Mouse (Mus musculus) c-Kit-positive CD71-positive TER-119-negative erythroid progenitor cells, embryonic 14.5 days (primary cell): ENCODE data around the gene Slc6a19.
"Not testable (repeated sequence)": the region's sequence is repeated elsewhere in the genome, so short reads cannot be mapped to it uniquely, and the experiment has no call there.

ENCODE experiments used
- DNase-seq: peaks from one replicate; pipeline ENCODE4 v3.0.0-alpha.2; 2013; ENCODE audit warnings: low read depth

Slc6a19 gene

DNA sequence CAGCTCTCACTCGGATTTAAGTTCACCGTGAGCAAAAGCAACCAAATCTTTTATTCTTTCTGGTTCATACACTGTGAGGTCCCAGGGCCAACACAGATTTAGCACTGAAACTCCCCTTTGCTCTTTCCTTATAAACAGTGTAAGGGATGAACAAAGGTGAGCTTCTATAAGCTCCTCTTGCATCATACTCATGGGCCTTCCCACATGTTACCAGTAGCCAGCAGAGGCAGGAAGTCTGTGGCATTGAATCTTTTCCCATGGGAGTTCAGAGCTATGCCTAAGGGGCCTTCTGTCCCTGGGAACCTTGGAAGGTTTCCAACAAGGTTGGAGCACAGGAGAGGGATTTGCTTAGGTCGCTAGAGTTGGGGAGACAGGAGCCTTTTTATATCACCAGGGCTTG lies 7.6 kb upstream of the Slc6a19 start:
- DNase-seq, result no peak

GRCm38 (mm10) chr13:73711803-73712202 lies 7.1 kb upstream of the Slc6a19 start:
- no peak for DNase-seq

- no peak for DNase-seq
These were observed 6.6 kb upstream of the Slc6a19 start for GRCm38 (mm10) chr13:73711221-73711620.

GRCm38 (mm10) chr13:73709491-73709890 lies 4.8 kb upstream of the Slc6a19 start:
- DNase-seq, result no peak

- DNase-seq, result not testable (repeated sequence)
These were observed 1.2 kb downstream of the Slc6a19 start for GRCm38 (mm10) chr13:73703486-73703885.

DNA sequence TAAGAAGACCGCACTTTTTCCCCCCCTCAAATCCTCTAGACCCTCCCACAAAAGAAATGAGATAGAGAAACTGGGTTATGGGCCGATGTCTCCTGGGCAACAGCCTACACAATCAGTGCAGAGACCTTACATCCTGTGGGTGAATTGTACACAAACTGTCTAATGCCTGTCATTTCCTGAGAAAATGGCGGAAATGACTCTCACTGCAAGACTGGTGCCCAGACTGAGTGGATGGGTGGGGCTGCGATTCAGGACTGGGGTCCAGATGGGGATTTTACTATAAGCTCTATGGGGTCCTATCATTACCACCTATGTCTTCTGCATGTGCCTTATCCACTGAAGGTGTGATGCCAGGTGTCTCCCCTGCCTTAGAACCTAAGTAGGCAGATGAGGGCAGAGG lies 1.9 kb downstream of the Slc6a19 start:
- no peak for DNase-seq

DNA sequence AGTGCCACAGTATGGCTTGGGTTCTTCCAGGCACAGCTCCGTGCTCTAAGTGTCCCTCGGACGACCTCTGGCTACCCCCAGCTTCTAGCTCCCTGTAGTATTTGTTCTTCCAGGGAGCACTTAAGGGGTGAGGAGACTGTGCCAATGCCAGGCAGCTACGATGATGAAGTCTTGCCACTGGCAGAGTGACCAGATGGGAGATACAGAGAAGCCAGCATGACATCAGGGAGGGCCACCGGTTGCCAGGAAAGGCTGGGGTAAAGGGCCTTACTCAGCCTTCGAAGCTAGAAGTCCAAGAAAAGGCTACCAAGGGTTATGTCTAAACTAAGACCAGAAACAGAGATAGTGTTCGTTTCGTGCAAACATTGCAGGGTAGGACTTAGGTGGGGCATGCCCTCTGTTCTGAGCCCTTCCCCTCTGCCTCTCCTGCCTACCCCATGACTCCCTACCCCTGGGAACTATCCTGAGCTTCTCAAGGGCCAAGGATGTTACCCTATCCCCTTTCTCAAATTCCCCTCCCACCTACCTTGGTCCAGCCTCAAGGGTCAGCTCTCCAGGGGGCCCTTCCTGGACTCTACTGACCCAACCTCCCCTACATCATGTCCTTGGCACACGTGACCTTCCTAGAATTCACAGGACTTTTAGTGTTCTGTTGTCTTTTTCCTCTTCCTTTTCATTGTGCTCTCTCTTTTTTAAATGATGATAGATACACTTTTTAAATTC lies 3.3 kb downstream of the Slc6a19 start:
- no peak for DNase-seq

DNA sequence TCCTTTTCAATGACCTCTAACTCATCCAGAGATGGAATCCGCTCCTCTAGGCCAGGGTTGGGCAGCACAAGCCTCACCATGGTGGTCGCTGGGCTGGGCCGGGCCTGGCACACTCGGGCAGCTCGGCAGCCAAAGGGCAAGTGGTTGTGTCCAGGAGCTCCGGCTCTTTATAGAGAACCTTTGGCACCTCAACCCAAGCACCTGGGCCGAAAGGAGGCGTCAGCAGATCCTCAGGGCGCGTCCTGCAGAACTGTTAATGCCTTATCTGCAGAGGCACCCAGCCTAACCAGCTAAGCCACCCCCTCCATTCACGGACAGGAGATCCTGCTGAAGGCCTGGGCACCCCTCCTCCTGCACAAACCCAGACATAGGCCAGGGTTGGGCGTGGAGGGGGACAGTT lies 4.1 kb downstream of the Slc6a19 start:
- DNase-seq, result no peak

GRCm38 (mm10) chr13:73699714-73700113 lies 5.0 kb downstream of the Slc6a19 start:
- no peak for DNase-seq

GRCm38 (mm10) chr13:73696529-73696928 lies 8.1 kb downstream of the Slc6a19 start:
- no peak for DNase-seq

GRCm38 (mm10) chr13:73694972-73695371 lies 9.7 kb downstream of the Slc6a19 start:
- no peak for DNase-seq

- no peak for DNase-seq
These were observed 11.3 kb downstream of the Slc6a19 start for GRCm38 (mm10) chr13:73693333-73693732.

GRCm38 (mm10) chr13:73692249-73692868 lies 12.3 kb downstream of the Slc6a19 start:
- peak; percentile 3 for DNase-seq

- DNase-seq, result no peak
These were observed 15.7 kb downstream of the Slc6a19 start for GRCm38 (mm10) chr13:73688934-73689333.

DNA sequence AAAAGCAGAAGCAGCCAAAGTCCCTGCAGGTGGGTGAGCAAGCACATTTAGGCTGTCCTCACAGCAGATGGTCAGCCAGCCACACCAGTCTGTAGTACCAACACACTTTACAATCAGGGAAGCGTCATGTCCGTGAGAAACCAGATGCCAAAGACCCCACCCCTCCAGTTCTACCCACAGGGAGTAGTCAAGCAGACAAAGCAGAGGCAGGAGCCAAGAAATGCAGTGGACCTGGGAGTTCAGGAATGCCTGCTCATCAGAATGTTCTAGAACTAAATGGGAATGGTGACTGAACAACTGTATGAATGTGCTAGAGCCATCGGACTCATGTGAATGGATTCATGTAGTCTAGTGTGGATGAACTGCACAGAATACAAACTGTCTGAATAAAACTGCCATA lies 17.1 kb downstream of the Slc6a19 start:
- no peak for DNase-seq

GRCm38 (mm10) chr13:73685502-73685901 lies 19.2 kb downstream of the Slc6a19 start:
- no peak for DNase-seq

DNA sequence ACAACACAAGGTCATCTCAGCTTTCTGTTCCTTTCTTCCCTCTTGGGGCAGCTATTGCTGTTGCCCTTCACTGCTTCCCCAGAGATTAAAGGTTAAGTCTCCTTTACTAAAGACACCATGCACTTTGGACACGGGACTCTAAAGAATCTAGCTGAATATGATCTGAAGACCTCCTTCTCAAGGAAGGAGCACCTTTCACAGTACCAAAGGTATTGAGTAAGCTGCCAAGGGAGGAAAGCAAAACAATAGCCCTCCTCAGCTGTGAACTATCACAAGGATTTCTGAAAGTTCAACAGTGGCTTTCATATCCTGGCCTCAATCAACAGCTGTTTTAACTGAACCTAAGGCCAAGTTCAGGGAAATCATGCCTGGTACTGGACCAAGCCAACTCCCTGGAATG lies 20.3 kb downstream of the Slc6a19 start:
- DNase-seq, result no peak

DNA sequence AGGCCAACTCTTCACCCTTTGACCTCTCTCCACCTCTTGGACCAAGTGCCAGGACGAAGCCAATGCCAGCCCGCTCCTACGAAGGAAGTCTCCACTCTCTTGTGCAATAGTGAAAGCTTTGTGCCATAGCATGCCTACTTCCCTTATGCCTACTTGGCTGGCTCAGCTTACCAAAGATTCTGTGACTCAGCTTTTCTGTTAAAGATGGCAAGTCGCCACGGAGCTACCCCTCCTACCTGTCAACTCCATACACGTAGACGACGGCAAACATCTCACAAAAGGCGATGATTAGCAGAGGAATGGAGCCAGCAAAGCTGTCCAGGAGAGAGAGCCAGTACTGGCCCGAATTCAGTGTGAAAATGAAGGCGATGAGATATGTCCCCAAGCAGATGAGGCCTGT lies 21.0 kb downstream of the Slc6a19 start:
- no peak for DNase-seq

GRCm38 (mm10) chr13:73682226-73682625 lies 22.4 kb downstream of the Slc6a19 start:
- DNase-seq, result no peak

DNA sequence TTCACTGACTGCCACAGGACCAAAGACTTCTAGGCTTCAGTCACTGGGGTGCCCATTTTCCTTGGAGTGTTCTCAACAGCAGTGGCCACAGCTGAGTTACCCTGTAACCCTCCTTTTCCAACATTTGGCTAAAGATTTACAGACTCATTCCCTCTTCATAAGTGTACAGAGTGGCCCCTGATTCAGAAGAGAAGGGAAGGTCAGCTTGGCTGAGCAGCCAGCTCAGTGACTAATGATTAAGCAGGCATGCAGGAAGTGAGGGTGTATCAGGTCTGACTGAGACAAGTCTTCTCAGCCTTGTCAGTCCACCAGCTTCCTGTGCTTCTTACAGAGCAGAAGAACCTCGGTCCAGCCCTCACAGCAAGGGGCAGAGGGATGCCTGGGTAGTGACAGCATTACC lies 24.3 kb downstream of the Slc6a19 start:
- no peak for DNase-seq

DNA sequence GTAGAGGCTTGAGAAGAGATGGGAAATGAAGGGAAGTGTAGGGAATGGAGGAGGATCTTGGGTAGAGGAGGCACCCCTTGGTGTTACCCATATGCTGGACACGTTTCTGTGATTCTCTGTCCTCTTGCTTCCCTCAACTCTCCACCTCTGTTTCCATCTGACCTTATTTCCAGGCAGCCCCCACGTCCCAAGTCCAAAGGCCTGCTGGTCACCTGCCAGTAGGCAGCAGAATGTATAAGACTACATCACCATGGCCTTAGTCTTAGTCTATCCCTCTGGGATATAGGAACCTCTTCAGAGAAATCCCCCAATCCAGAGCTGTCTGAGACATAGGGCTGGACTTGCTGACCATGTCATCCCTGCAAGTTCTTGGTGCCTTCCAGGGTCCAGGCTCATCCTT lies 25.4 kb downstream of the Slc6a19 start:
- no peak for DNase-seq

GRCm38 (mm10) chr13:73677853-73678252 lies 26.8 kb downstream of the Slc6a19 start, which contains the start of gene Slc6a18:
Slc6a18 (minus strand) TSS chr13:73678023.
- no peak for DNase-seq

- no peak for DNase-seq
These were observed 29.5 kb downstream of the Slc6a19 start for GRCm38 (mm10) chr13:73675161-73675560.

DNA sequence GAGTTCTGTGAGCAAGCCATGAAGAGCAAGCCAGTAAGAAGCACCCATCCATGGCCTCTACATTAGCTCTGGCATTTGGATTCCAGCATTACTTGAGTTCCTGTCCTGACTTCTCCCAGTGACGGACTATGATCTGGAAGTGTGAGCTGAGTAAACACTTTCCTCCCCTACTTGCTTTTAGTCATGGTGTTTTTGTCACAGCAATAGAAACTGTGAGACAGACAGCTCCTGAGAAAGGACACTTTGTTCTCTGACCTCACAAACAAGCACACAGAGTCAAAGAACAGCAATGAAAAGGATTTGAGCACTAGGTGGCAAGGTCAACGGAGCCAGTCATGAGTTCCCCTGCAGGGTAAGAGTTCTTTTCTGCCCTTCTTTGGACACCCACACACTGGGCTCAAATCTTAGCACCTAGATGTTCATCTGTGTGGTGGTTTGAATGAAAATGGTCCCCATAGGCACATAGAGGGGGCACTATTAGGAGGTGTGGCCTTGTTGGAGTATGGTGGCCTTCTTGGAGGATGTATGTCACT lies 44.4 kb downstream of the Slc6a19 start:
- no peak for DNase-seq
